Mouse (Mus musculus): ENCODE measurements around the gene Slc25a54. TPM values are rescaled to one million over a fixed set of nuclear protein-coding genes. Genes with fewer than 3 reads are reported as not detected.

The Slc25a54 gene
- polyA plus RNA-seq, 1 experiment from 2014 or later, result not detected

DNA sequence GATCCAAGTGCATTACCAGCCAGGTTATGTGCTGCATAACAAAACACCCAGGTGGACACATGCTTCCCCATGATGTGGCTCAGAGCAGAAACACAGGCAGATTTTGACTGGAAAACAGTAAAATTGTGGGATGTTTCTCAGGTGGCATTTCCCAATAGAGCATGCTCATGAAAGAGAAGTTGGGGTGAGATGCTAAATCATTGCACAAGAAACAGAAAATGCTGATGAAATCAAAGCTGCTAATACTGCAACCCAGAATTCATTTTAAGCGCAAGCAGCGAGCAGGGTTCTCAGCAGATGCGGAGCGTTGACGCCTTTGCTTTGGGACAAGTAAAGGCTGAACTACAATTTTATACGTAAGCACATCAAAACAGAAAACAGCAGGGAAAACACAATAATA is 73.1 kb downstream of the Slc25a54 start:
- WGBS, result 96% methylated on average over 6 of the region's 6 CpGs
- no peaks in the 10 kb centered on the region for H3K27me3 ChIP-seq (ENCODE audit: insufficient read depth, low read length)
- no peak for ATAC-seq (ENCODE audit: low FRiP score, low TSS enrichment)

DNA sequence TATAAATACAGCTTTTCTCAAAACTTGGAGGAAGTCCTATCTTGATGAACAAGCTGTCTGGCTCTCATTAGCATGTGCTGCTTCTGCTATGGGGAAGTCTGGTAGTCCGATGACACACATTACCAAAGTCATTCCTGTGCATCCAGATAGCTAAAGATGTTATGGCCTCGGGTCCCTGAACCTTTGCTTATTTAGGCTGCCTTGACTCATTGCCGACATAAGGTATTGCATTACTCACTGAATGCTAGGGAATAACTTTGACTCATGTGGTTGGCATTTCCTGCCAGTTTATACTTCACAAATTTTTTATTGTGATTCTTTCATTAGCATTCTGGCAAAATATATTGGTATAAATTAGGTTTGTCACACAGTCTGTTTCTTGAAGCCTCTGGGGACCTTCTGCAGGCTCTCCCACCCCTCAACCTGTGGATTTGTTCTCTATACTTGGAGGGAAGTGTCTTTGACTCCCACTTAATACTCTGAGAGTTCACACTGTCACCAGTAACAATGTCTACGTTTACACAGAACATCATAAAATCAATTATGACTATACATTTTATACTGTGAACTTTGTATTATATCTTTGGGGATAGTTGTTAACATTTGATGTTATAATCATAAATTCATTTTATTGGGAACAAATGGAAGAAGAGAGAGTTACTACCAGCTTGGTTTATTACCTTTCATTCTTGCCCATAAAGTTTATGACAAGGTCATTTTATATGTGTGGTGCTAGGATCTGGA is 75.8 kb downstream of the Slc25a54 start:
- Histone ChIP-seq H3K9me3 (ENCODE audit: low read length) (no peaks in the 10 kb centered on the region), H3K36me3 (ENCODE audit: insufficient read depth, low read length) (peaks cover 10% of the 10 kb centered on the region; the same call in 1 of the 2 replicates), H3K9ac (replicated peaks; ENCODE audit: low read length) (no peak overlapping the region), H3K27ac (ENCODE audit: low read length) (no peak overlapping the region), H3K4me2 (replicated peaks; ENCODE audit: low read depth, low read length) (no peak overlapping the region), H3K27me3 (ENCODE audit: insufficient read depth, low read length) (no peaks in the 10 kb centered on the region), H3K4me1 (ENCODE audit: insufficient read depth, low read length) (no peaks in the 10 kb centered on the region), H3K4me3 (ENCODE audit: low read length) (no peak overlapping the region)
- WGBS, result 59% methylated on average over 4 of the region's 4 CpGs
- no peak for ATAC-seq (ENCODE audit: low FRiP score, low TSS enrichment)

More for the DNA sequence above, 73.1 kb downstream of the Slc25a54 start:
- no peaks in the 10 kb centered on the region for H3K36me3 ChIP-seq (ENCODE audit: insufficient read depth, low read length)
- H3K9ac ChIP-seq (replicated peaks; ENCODE audit: low read length), result no peak overlapping the region
- H3K4me2 ChIP-seq (replicated peaks; ENCODE audit: low read depth, low read length), result no peak overlapping the region
- H3K27ac ChIP-seq (ENCODE audit: low read length), result no peak overlapping the region
- no peaks in the 10 kb centered on the region for H3K9me3 ChIP-seq (ENCODE audit: low read length)
- H3K4me3 ChIP-seq (ENCODE audit: low read length), result no peak overlapping the region
- H3K4me1 ChIP-seq (ENCODE audit: insufficient read depth, low read length), result no peaks in the 10 kb centered on the region

DNA sequence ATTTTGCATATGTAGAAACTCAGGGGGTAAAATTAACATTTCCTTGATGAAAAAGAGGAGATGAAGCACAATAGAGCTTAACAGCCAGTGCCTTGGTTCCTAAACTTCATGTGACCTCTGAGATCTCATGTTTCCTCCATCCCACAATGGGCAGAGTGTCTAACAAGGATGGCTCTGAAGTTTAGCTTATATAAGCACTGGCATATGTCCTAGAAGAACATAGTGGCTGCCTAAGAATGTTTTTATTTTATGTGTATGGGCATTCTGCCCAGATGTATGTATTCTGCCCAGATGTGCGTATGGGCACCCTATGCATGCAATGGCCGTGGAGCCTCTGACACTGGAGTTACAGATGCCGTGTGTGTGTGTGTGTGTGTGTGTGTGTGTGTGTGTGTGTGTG is 77.2 kb downstream of the Slc25a54 start:
- H3K36me3 ChIP-seq (ENCODE audit: insufficient read depth, low read length), result peaks cover 10% of the 10 kb centered on the region; the same call in 1 of the 2 replicates
- ATAC-seq (ENCODE audit: low FRiP score, low TSS enrichment), result no peak
- no peak overlapping the region for H3K4me2 ChIP-seq (replicated peaks; ENCODE audit: low read depth, low read length)
- no peak overlapping the region for H3K4me3 ChIP-seq (ENCODE audit: low read length)
- no peak overlapping the region for H3K9ac ChIP-seq (replicated peaks; ENCODE audit: low read length)
- 67% methylated on average over 3 of the region's 3 CpGs for WGBS
- H3K9me3 ChIP-seq (ENCODE audit: low read length), result no peaks in the 10 kb centered on the region
- no peaks in the 10 kb centered on the region for H3K4me1 ChIP-seq (ENCODE audit: insufficient read depth, low read length)
- no peaks in the 10 kb centered on the region for H3K27me3 ChIP-seq (ENCODE audit: insufficient read depth, low read length)
- H3K27ac ChIP-seq (ENCODE audit: low read length), result no peak overlapping the region

DNA sequence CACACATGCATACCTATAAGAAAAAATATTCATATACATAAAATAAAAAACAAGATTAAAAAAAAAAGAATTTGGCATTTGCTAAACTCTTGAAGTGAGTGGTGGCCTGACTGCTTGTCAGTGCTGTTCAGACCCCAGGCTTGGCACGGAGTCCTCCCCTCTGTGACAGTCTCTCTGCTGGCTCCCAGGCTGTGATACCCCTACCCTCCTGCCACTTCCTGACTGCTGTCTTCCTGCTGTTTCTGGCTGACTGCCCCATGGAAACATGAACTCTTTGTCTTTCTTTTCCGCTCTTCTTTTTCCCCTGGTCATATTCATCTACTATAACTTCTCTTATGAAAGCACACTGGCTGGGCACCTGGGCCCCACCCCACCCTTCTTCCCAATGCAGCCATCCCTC is 83.8 kb downstream of the Slc25a54 start:
- H3K9ac ChIP-seq (replicated peaks; ENCODE audit: low read length), result no peak overlapping the region
- no peak overlapping the region for H3K4me3 ChIP-seq (ENCODE audit: low read length)
- H3K27me3 ChIP-seq (ENCODE audit: insufficient read depth, low read length), result no peaks in the 10 kb centered on the region
- no peaks in the 10 kb centered on the region for H3K9me3 ChIP-seq (ENCODE audit: low read length)
- no peak for ATAC-seq (ENCODE audit: low FRiP score, low TSS enrichment)
- no peaks in the 10 kb centered on the region for H3K4me1 ChIP-seq (ENCODE audit: insufficient read depth, low read length)
- H3K4me2 ChIP-seq (replicated peaks; ENCODE audit: low read depth, low read length), result no peak overlapping the region
- H3K27ac ChIP-seq (ENCODE audit: low read length), result no peak overlapping the region
- H3K36me3 ChIP-seq (ENCODE audit: insufficient read depth, low read length), result peaks cover 27% of the 10 kb centered on the region
- WGBS, result 83% methylated on average over 2 of the region's 2 CpGs

DNA sequence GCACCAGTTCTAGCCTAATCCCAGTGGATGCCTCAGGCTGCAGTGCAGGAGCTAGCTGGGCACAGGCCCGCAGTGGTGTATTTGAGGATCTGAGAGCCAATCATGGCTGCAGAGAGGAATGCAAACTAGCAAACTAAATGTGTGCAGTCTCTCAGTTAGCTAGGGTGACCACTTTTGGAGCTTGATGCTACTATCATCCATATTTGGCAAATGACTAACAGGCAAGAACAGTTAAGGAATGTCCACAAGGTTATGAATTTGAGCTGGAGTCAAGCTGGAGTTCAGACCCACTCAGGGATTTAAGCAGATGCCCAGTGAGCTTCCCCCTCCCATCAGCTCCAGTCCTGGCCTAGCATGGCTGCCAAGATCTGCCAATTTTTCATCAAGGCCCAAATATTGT is 84.4 kb downstream of the Slc25a54 start:
- Histone ChIP-seq H3K27ac (ENCODE audit: low read length) (no peak overlapping the region), H3K4me1 (ENCODE audit: insufficient read depth, low read length) (no peaks in the 10 kb centered on the region), H3K4me2 (replicated peaks; ENCODE audit: low read depth, low read length) (no peak overlapping the region), H3K9ac (replicated peaks; ENCODE audit: low read length) (no peak overlapping the region), H3K36me3 (ENCODE audit: insufficient read depth, low read length) (peaks cover 22% of the 10 kb centered on the region), H3K9me3 (ENCODE audit: low read length) (no peaks in the 10 kb centered on the region), H3K4me3 (ENCODE audit: low read length) (no peak overlapping the region), H3K27me3 (ENCODE audit: insufficient read depth, low read length) (no peaks in the 10 kb centered on the region)
- 91% methylated on average over 1 of the region's 1 CpGs for WGBS
- no peak for ATAC-seq (ENCODE audit: low FRiP score, low TSS enrichment)

DNA sequence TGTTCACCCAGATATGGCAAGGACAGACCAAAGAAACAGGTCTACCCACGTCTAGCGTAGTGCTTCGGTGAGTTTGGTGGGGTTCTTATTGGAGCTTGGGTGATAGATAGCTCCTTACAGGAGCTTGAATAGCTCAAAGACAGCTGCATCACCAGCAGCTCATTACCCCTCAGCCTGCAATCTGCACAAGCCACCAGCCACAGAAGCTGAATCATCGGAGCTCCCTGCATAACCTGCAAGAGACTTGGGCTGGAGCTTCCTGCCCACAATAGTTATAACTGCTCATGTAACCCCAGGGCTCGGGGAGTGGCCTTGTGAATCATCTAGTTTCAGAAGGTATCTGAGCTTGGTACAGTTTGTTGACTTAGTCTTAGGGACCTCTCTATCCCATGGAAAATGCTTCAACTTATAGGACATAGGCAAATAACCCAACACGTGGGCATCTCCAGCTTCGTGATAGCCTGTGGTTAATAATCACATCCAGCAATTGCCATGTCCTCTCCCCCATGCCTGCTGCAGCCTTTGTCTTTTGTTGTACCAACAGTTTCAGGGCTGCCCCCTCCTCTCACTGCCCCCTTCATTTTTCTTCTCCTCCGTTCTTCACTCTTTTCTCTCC is 85.1 kb downstream of the Slc25a54 start:
- H3K27ac ChIP-seq (ENCODE audit: low read length), result no peak overlapping the region
- H3K4me1 ChIP-seq (ENCODE audit: insufficient read depth, low read length), result no peaks in the 10 kb centered on the region
- H3K9me3 ChIP-seq (ENCODE audit: low read length), result no peaks in the 10 kb centered on the region
- H3K4me3 ChIP-seq (ENCODE audit: low read length), result no peak overlapping the region
- no peaks in the 10 kb centered on the region for H3K27me3 ChIP-seq (ENCODE audit: insufficient read depth, low read length)
- ATAC-seq (ENCODE audit: low FRiP score, low TSS enrichment), result no peak
- no peak overlapping the region for H3K4me2 ChIP-seq (replicated peaks; ENCODE audit: low read depth, low read length)
- 83% methylated on average over 8 of the region's 8 CpGs for WGBS
- no peak overlapping the region for H3K9ac ChIP-seq (replicated peaks; ENCODE audit: low read length)
- peaks cover 17% of the 10 kb centered on the region for H3K36me3 ChIP-seq (ENCODE audit: insufficient read depth, low read length)

Small RNAs within 50 kb of the gene (microRNA-seq; reads per million reads assigned to microRNA genes)
- not detected for gene Gm44384

Other genes starting within 250 kb of the Slc25a54 start
- gene Stxbp3, start 239.9 kb upstream of the Slc25a54 start, polyA plus RNA-seq (2015; fragmentation: Nextera tagmentation; extraction: Ambion mirVana), result 32.6 and 38.8 TPM in 2 replicates
- gene Fndc7, start 190.5 kb upstream of the Slc25a54 start, polyA plus RNA-seq (2015; fragmentation: Nextera tagmentation; extraction: Ambion mirVana), result 0.06 TPM in 1 of 2 replicates, not detected in the other
- gene Prpf38b, start 168.7 kb upstream of the Slc25a54 start, polyA plus RNA-seq (2015; fragmentation: Nextera tagmentation; extraction: Ambion mirVana), result 68.1 and 69.0 TPM in 2 replicates
- gene Henmt1, start 140.6 kb upstream of the Slc25a54 start, polyA plus RNA-seq (2015; fragmentation: Nextera tagmentation; extraction: Ambion mirVana), result 0.37 and 0.45 TPM in 2 replicates
- gene Gm9857, start 140.0 kb upstream of the Slc25a54 start, polyA plus RNA-seq (2015; fragmentation: Nextera tagmentation; extraction: Ambion mirVana), result not detected in 2 replicates
- gene Fam102b, start 52.9 kb upstream of the Slc25a54 start, polyA plus RNA-seq (2015; fragmentation: Nextera tagmentation; extraction: Ambion mirVana), result 3.3 and 4.1 TPM in 2 replicates
- gene Slc25a24, start 42.7 kb downstream of the Slc25a54 start, polyA plus RNA-seq (2015; fragmentation: Nextera tagmentation; extraction: Ambion mirVana), result 21.0 and 22.8 TPM in 2 replicates